9 mouse cellular contexts compared by ENCODE assay signal in the genomic region with DNA sequence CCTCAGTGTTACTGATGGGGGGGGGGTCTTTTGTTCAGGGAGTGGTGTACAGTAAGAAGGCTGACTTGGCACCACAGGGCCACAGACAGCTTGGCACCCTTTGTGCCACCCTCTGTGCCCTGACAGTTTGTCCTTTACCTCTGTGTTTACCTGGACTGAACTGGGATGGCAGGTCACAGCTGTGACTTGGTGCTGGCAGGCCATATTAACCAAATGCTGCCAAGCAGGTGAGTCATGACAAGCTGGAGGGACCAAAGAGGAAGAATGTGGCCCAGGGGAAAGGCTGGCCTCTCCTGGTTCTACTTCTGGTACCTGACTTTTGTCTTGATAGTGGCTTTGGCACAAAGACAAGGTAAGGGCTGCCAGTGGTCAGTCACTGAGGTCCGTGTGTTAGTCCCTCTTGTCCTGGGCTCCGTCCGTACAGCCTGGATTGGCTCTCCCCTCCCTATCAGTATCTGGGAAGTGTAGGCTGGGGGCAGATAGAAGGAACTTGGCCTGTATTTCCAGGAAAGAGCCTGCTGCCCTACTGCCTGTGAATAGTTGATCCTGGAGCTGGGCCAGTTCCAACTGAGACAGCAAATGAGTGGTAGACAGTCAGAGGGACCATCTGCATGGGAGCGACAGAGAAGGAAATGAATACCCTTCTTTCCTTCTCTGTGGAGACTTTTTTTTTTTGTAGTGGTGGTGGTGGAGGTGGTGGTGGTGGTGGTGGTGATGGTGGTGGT.
A peak's percentile ranks its signal among the peaks of the same experiment; 100 is the strongest.
DNase-seq lines count a peak whose midpoint lies in the region; ATAC-seq and TF ChIP-seq lines count a peak whose summit lies in the region.
"Had no signal": no experiment of that assay in that cellular context is flagged by ENCODE, and none has a peak within 500 bp of the region (broad histone marks: within the 10 kb centered on the region; RNA-seq: fewer than 3 reads in every experiment).

No protein-coding gene starts in this region.

- no peak for TF ChIP-seq POLR2A in cerebellum, adult 2 months (IDR thresholded peaks at IDR 0.05; ENCODE audit: borderline replicate concordance, insufficient read depth, low read length)

- peak overlapping the region; percentile 80; the same call in 1 of the 2 replicates for H3K4me2 ChIP-seq in hindbrain, postnatal 0 days (ENCODE audit: low read depth, low read length)
- H3K4me2 ChIP-seq in hindbrain, embryonic 12.5 days (replicated peaks) = no peak overlapping the region
- no peak overlapping the region for H3K4me2 ChIP-seq in lung, embryonic 15.5 days
- H3K4me2 ChIP-seq in lung, postnatal 0 days (replicated peaks; ENCODE audit: low read depth, low read length) = no peak overlapping the region

- no peak for ATAC-seq in hindbrain, postnatal 0 days
- ATAC-seq in hindbrain, embryonic 12.5 days (ENCODE audit: low FRiP score) = no peak
- ATAC-seq in lung, embryonic 15.5 days (ENCODE audit: borderline replicate concordance, extremely low read depth, low FRiP score, low TSS enrichment) = no peak
- no peak for ATAC-seq in lung, postnatal 0 days

- no peaks in the 10 kb centered on the region for H3K9me3 ChIP-seq in hindbrain, postnatal 0 days (ENCODE audit: low read length)
- no peaks in the 10 kb centered on the region for H3K9me3 ChIP-seq in hindbrain, embryonic 12.5 days (replicated peaks)
- H3K9me3 ChIP-seq in lung, embryonic 15.5 days = no peaks in the 10 kb centered on the region
- H3K9me3 ChIP-seq in lung, postnatal 0 days (ENCODE audit: low read length) = no peaks in the 10 kb centered on the region
- H3K9me3 ChIP-seq: embryonic facial prominence, embryonic 13.5 days had no signal

- H3K9ac ChIP-seq in hindbrain, postnatal 0 days (replicated peaks; ENCODE audit: low read length) = no peak overlapping the region
- no peak overlapping the region for H3K9ac ChIP-seq in hindbrain, embryonic 12.5 days
- no peak overlapping the region for H3K9ac ChIP-seq in lung, embryonic 15.5 days
- H3K9ac ChIP-seq in lung, postnatal 0 days (replicated peaks; ENCODE audit: low read depth) = no peak overlapping the region

- peak; percentile 58 to 68 for DNase-seq in cerebellum, adult 2 months
- no peak for DNase-seq in cerebellum, adult 11-12 months
- DNase-seq in hindbrain, postnatal 0 days (ENCODE audit: low spot score) = peak; percentile 43
- no peak for DNase-seq in lung, postnatal 0 days (ENCODE audit: low spot score)
- peak; percentile 47 to 77 for DNase-seq in cerebellum, postnatal 25 days
- DNase-seq in gastrocnemius, adult 8-10 months (ENCODE audit: low spot score in 2 of 2) = no peak

- TF ChIP-seq EP300 in lung, postnatal 0 days (IDR thresholded peaks at IDR 0.05) = no peak

- no peak overlapping the region for H3K27ac ChIP-seq in cerebellum, adult 2 months (ENCODE audit: insufficient read depth, low read length)
- peak overlapping the region; percentile 86; the same call in 1 of the 2 replicates for H3K27ac ChIP-seq in hindbrain, postnatal 0 days
- H3K27ac ChIP-seq in hindbrain, embryonic 12.5 days = no peak overlapping the region
- H3K27ac ChIP-seq in lung, embryonic 15.5 days = peak overlapping the region; percentile 47; the same call in 1 of the 2 replicates
- no peak overlapping the region for H3K27ac ChIP-seq in lung, postnatal 0 days (ENCODE audit: low read length)
- H3K27ac ChIP-seq: embryonic facial prominence, embryonic 13.5 days had no signal

- no peaks in the 10 kb centered on the region for H3K36me3 ChIP-seq in hindbrain, postnatal 0 days (ENCODE audit: insufficient read depth, low read length)
- no peaks in the 10 kb centered on the region for H3K36me3 ChIP-seq in hindbrain, embryonic 12.5 days
- H3K36me3 ChIP-seq in lung, embryonic 15.5 days = no peaks in the 10 kb centered on the region
- no peaks in the 10 kb centered on the region for H3K36me3 ChIP-seq in lung, postnatal 0 days (ENCODE audit: insufficient read depth, low read length)
- H3K36me3 ChIP-seq: embryonic facial prominence, embryonic 13.5 days had no signal

- no peak for TF ChIP-seq CTCF in cerebellum, adult 2 months (IDR thresholded peaks at IDR 0.05; ENCODE audit: borderline replicate concordance, insufficient read depth, low read depth, low read length)
- TF ChIP-seq CTCF in hindbrain, postnatal 0 days (IDR thresholded peaks at IDR 0.05; ENCODE audit: low read depth) = no peak
- no peak for TF ChIP-seq CTCF in lung, postnatal 0 days (IDR thresholded peaks at IDR 0.05)

- 37% methylated on average over 4 of the region's 4 CpGs for WGBS in cerebellum, adult 2 months
- 65% methylated on average over 4 of the region's 4 CpGs for WGBS in hindbrain, postnatal 0 days
- 90% methylated on average over 4 of the region's 4 CpGs for WGBS in hindbrain, embryonic 12.5 days
- 73% methylated on average over 4 of the region's 4 CpGs for WGBS in lung, embryonic 15.5 days
- 70% methylated on average over 4 of the region's 4 CpGs for WGBS in lung, postnatal 0 days

- no peak overlapping the region for H3K4me3 ChIP-seq in cerebellum, adult 2 months (replicated peaks; ENCODE audit: insufficient read depth, low read depth, low read length)
- H3K4me3 ChIP-seq in hindbrain, postnatal 0 days (ENCODE audit: low read length) = no peak overlapping the region
- no peak overlapping the region for H3K4me3 ChIP-seq in hindbrain, embryonic 12.5 days
- no peak overlapping the region for H3K4me3 ChIP-seq in lung, embryonic 15.5 days
- no peak overlapping the region for H3K4me3 ChIP-seq in lung, postnatal 0 days (ENCODE audit: low read depth, low read length)

- no peaks in the 10 kb centered on the region for H3K27me3 ChIP-seq in cerebellum, adult 2 months (ENCODE audit: control insufficient read depth, insufficient read depth, low read length)
- H3K27me3 ChIP-seq in hindbrain, postnatal 0 days (ENCODE audit: insufficient read depth, low read length) = no peaks in the 10 kb centered on the region
- H3K27me3 ChIP-seq in hindbrain, embryonic 12.5 days = peaks cover 9% of the 10 kb centered on the region; the same call in 1 of the 2 replicates
- no peaks in the 10 kb centered on the region for H3K27me3 ChIP-seq in lung, embryonic 15.5 days
- H3K27me3 ChIP-seq in lung, postnatal 0 days (replicated peaks; ENCODE audit: insufficient read depth, low read length) = no peaks in the 10 kb centered on the region
- H3K27me3 ChIP-seq: embryonic facial prominence, embryonic 13.5 days had no signal

- peaks cover 9% of the 10 kb centered on the region for H3K4me1 ChIP-seq in cerebellum, adult 2 months (ENCODE audit: control insufficient read depth, insufficient read depth, low read length)
- peaks cover 21% of the 10 kb centered on the region for H3K4me1 ChIP-seq in hindbrain, postnatal 0 days (ENCODE audit: insufficient read depth, low read length)
- H3K4me1 ChIP-seq in hindbrain, embryonic 12.5 days = peaks cover 36% of the 10 kb centered on the region
- H3K4me1 ChIP-seq in lung, embryonic 15.5 days = peaks cover 72% of the 10 kb centered on the region
- H3K4me1 ChIP-seq in lung, postnatal 0 days (ENCODE audit: insufficient read depth, low read depth, low read length) = no peaks in the 10 kb centered on the region

Comparison
In these comparisons a context has a peak if more than half of its experiments do, and no peak if none do; other contexts are left out.
1. DNase-seq: peak in cerebellum, adult 2 months (2 of 2), hindbrain, postnatal 0 days (single experiment) and cerebellum, postnatal 25 days (2 of 2); none in cerebellum, adult 11-12 months (single experiment), lung, postnatal 0 days (single experiment) and gastrocnemius, adult 8-10 months (0 of 2).
2. H3K27ac ChIP-seq: peak in hindbrain, postnatal 0 days (single experiment) and lung, embryonic 15.5 days (single experiment); none in cerebellum, adult 2 months (single experiment), hindbrain, embryonic 12.5 days (single experiment) and lung, postnatal 0 days (single experiment).